Comparison of ENCODE assay signal across 10 mouse cellular contexts in the genomic region with DNA sequence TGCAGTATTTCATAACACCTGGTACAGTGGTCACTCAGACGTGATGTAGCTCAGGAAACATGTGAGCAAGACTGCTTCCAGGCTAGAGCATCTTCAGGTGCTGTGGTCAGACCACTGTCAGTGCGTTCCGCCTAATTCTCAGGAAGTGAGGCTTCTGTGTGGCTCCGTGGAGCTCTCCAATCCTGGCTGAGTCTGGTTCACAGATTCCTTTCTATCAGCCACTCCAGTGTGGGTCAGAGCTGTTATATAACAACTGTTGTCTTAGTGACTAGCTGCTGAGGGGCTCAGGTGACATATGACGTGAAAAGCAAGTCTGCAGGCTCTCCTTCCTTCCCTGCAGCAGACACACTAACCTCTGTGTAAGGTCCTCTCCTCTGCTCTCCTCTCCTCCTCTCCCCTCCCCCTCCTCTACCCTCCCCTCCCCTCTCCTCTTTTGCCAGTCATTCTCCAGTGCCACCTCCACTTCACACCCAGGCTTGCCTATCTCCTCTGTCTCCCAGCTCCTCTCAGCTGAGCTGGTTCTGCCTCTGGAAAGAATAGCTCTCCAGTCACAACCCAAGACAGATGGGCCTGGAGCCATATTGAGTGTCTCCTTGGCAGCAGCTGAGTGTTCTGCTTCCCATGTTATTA. TPM values are rescaled to one million over a fixed set of nuclear protein-coding genes. Genes with fewer than 3 reads are reported as not detected.
DNase-seq lines count a peak whose midpoint lies in the region; ATAC-seq and TF ChIP-seq lines count a peak whose summit lies in the region.
"Had no signal": no experiment of that assay in that cellular context is flagged by ENCODE, and none has a peak within 500 bp of the region (broad histone marks: within the 10 kb centered on the region; RNA-seq: fewer than 3 reads in every experiment).

No protein-coding gene starts in this region.

- no peaks in the 10 kb centered on the region for H3K9me3 ChIP-seq in hindbrain, embryonic 15.5 days
- H3K9me3 ChIP-seq in hindbrain, embryonic 10.5 days, result no peaks in the 10 kb centered on the region
- H3K9me3 ChIP-seq in ES-Bruce4 (replicated peaks; ENCODE audit: control insufficient read depth, insufficient read depth, low read length, poor library complexity, severe bottlenecking), result no peaks in the 10 kb centered on the region
- no peaks in the 10 kb centered on the region for H3K9me3 ChIP-seq in heart, postnatal 0 days (replicated peaks; ENCODE audit: control insufficient read depth, low read length)
- H3K9me3 ChIP-seq: limb, embryonic 12.5 days; midbrain, embryonic 13.5 days had no signal

- no peak overlapping the region for H3K27ac ChIP-seq in hindbrain, embryonic 15.5 days (replicated peaks)
- no peak overlapping the region for H3K27ac ChIP-seq in hindbrain, embryonic 10.5 days
- peak overlapping the region; percentile 64 for H3K27ac ChIP-seq in ES-Bruce4 (ENCODE audit: insufficient read depth, low read length)
- no peak overlapping the region for H3K27ac ChIP-seq in heart, postnatal 0 days (ENCODE audit: low read depth)
- H3K27ac ChIP-seq: limb, embryonic 12.5 days; midbrain, embryonic 13.5 days had no signal

- H3K4me3 ChIP-seq in hindbrain, embryonic 15.5 days, result no peak overlapping the region
- no peak overlapping the region for H3K4me3 ChIP-seq in hindbrain, embryonic 10.5 days
- peak overlapping the region; percentile 3; the same call in 1 of the 2 replicates for H3K4me3 ChIP-seq in ES-Bruce4 (ENCODE audit: low read depth, low read length)
- H3K4me3 ChIP-seq in heart, postnatal 0 days (ENCODE audit: low read depth, low read length), result no peak overlapping the region
- H3K4me3 ChIP-seq: limb, embryonic 12.5 days; midbrain, embryonic 13.5 days had no signal

- H3K9ac ChIP-seq in hindbrain, embryonic 15.5 days, result no peak overlapping the region
- no peak overlapping the region for H3K9ac ChIP-seq in ES-Bruce4 (ENCODE audit: low read depth, poor library complexity, severe bottlenecking)
- H3K9ac ChIP-seq in heart, postnatal 0 days (replicated peaks; ENCODE audit: low read depth, low read length), result no peak overlapping the region
- H3K9ac ChIP-seq: limb, embryonic 12.5 days; midbrain, embryonic 13.5 days had no signal

- no peaks in the 10 kb centered on the region for H3K4me1 ChIP-seq in hindbrain, embryonic 15.5 days (replicated peaks)
- peaks cover 11% of the 10 kb centered on the region for H3K4me1 ChIP-seq in hindbrain, embryonic 10.5 days (replicated peaks)
- peaks cover 6% of the 10 kb centered on the region for H3K4me1 ChIP-seq in ES-Bruce4 (ENCODE audit: control insufficient read depth, insufficient read depth, low read length)
- H3K4me1 ChIP-seq in heart, postnatal 0 days (ENCODE audit: control insufficient read depth, insufficient read depth), result peaks cover 5% of the 10 kb centered on the region; the same call in 1 of the 2 replicates

- TF ChIP-seq CTCF in ES-Bruce4 (IDR thresholded peaks at IDR 0.05; ENCODE audit: low read depth, low read length), result no peak
- TF ChIP-seq CTCF in heart, postnatal 0 days (IDR thresholded peaks at IDR 0.05; ENCODE audit: low read depth), result no peak

- 63% methylated on average over 5 of the region's 5 CpGs for WGBS in hindbrain, embryonic 15.5 days
- 56% methylated on average over 5 of the region's 5 CpGs for WGBS in hindbrain, embryonic 10.5 days
- WGBS in heart, postnatal 0 days, result 25% methylated on average over 5 of the region's 5 CpGs

- H3K4me2 ChIP-seq in hindbrain, embryonic 15.5 days, result no peak overlapping the region
- H3K4me2 ChIP-seq in heart, postnatal 0 days (ENCODE audit: low read depth, low read length), result no peak overlapping the region
- H3K4me2 ChIP-seq: limb, embryonic 12.5 days; midbrain, embryonic 13.5 days had no signal

- no peak for TF ChIP-seq POLR2A in ES-Bruce4 (IDR thresholded peaks at IDR 0.05; ENCODE audit: insufficient read depth, low read length)

- no peaks in the 10 kb centered on the region for H3K27me3 ChIP-seq in hindbrain, embryonic 15.5 days
- no peaks in the 10 kb centered on the region for H3K27me3 ChIP-seq in hindbrain, embryonic 10.5 days (ENCODE audit: insufficient read depth, poor library complexity, severe bottlenecking)
- H3K27me3 ChIP-seq in ES-Bruce4 (ENCODE audit: control insufficient read depth, insufficient read depth, low read length, poor library complexity, severe bottlenecking), result no peaks in the 10 kb centered on the region
- no peaks in the 10 kb centered on the region for H3K27me3 ChIP-seq in heart, postnatal 0 days (ENCODE audit: control insufficient read depth, insufficient read depth, low read length)
- H3K27me3 ChIP-seq: limb, embryonic 12.5 days; midbrain, embryonic 13.5 days had no signal

- DNase-seq in hindbrain, embryonic 10.5 days (ENCODE audit: low spot score), result no peak
- DNase-seq in heart, postnatal 0 days (ENCODE audit: low spot score), result peak; percentile 28
- peak; percentile 12 to 20 for DNase-seq in natural killer cell, adult 2 months (ENCODE audit: low spot score in 2 of 2)
- DNase-seq in adrenal gland, postnatal 25 days, result no peak
- no peak for DNase-seq in kidney, postnatal 25 days
- no peak for DNase-seq in gastrocnemius, adult 8-10 months (ENCODE audit: low spot score in 2 of 2)

- H3K36me3 ChIP-seq in hindbrain, embryonic 15.5 days, result no peaks in the 10 kb centered on the region
- no peaks in the 10 kb centered on the region for H3K36me3 ChIP-seq in hindbrain, embryonic 10.5 days
- no peaks in the 10 kb centered on the region for H3K36me3 ChIP-seq in ES-Bruce4 (ENCODE audit: control insufficient read depth, insufficient read depth, low read length, poor library complexity, severe bottlenecking)
- H3K36me3 ChIP-seq in heart, postnatal 0 days (replicated peaks; ENCODE audit: control insufficient read depth, insufficient read depth, low read length), result no peaks in the 10 kb centered on the region
- H3K36me3 ChIP-seq: limb, embryonic 12.5 days; midbrain, embryonic 13.5 days had no signal

- ATAC-seq in hindbrain, embryonic 15.5 days (ENCODE audit: low FRiP score, low read depth), result peak; percentile 15; the same call in 1 of the 2 replicates
- no peak for ATAC-seq in heart, postnatal 0 days (ENCODE audit: insufficient read depth, low read depth)
- ATAC-seq: midbrain, embryonic 13.5 days had no signal

- TF ChIP-seq EP300 in ES-Bruce4 (IDR thresholded peaks at IDR 0.05; ENCODE audit: insufficient read depth, low read depth, low read length), result no peak
- no peak for TF ChIP-seq EP300 in heart, postnatal 0 days (IDR thresholded peaks at IDR 0.05; ENCODE audit: low read depth)

RNA-seq across cellular contexts. Expression of a gene that starts 23.5 kb away (rescaled TPM):
- 48.7 and 58.5 TPM in 2 replicates for polyA plus RNA-seq in hindbrain, embryonic 15.5 days (2015; fragmentation: Nextera tagmentation; extraction: Ambion mirVana)
- polyA plus RNA-seq in hindbrain, embryonic 10.5 days (2016; fragmentation: Nextera tagmentation; extraction: Ambion mirVana), result 36.0 and 36.7 TPM in 2 replicates
- 56.0 and 62.1 TPM in 2 replicates for polyA plus RNA-seq in ES-Bruce4 (2011; ENCODE audit: insufficient read depth, insufficient read length, low read depth, missing spikeins)
- 25.5 and 30.7 TPM in 2 replicates for total RNA-seq in heart, postnatal 0 days (2014; rRNA removed; ENCODE audit: low replicate concordance)
- polyA plus RNA-seq in heart, postnatal 0 days (2015; fragmentation: Nextera tagmentation; extraction: Ambion mirVana), result 4.7 and 5.7 TPM in 2 replicates
- 41.0 and 44.0 TPM in 2 replicates for total RNA-seq in adrenal gland, postnatal 25 days (2021)
- total RNA-seq in gastrocnemius, adult 8-10 months (2022), result 1 to 10 TPM; 1.4 to 9.8 (median 5.4) TPM

Comparison
In these comparisons a context has a peak if more than half of its experiments do, and no peak if none do; other contexts are left out.
1. DNase-seq: peak in heart, postnatal 0 days (single experiment) and natural killer cell, adult 2 months (2 of 2); none in hindbrain, embryonic 10.5 days (single experiment), adrenal gland, postnatal 25 days (single experiment), kidney, postnatal 25 days (0 of 2) and gastrocnemius, adult 8-10 months (0 of 2).